Mouse (Mus musculus) liver, adult 2 months (tissue): ENCODE measurements around the gene Mcoln2. TPM values are rescaled to one million over a fixed set of nuclear protein-coding genes. Genes with fewer than 3 reads are reported as not detected.

Experiments used
- DNase-seq: peaks from one replicate; pipeline ENCODE4 v3.0.0-alpha.2; 2011; ENCODE audit warnings: low read depth, low spot score; ENCODE audit errors: extremely low read depth
- H3K27ac ChIP-seq: fragments of 200-500 bp; replicated peaks from 2 replicates; pipeline ENCODE4 v1.5.1; 2012; ENCODE audit warnings: low read depth, mild to moderate bottlenecking, control low read depth, inconsistent platforms, low read length; ENCODE audit not compliant: insufficient read depth
- H3K27me3 ChIP-seq: fragments of 200-500 bp; 2 replicates; pipeline ENCODE4 v1.6.1; 2012; ENCODE audit warnings: mild to moderate bottlenecking, moderate library complexity, low read length, inconsistent platforms; ENCODE audit not compliant: control insufficient read depth, insufficient read depth
- H3K36me3 ChIP-seq: fragments of 200-500 bp; 2 replicates; pipeline ENCODE4 v1.6.1; 2012; ENCODE audit warnings: low read length, inconsistent platforms; ENCODE audit not compliant: control insufficient read depth, insufficient read depth
- H3K4me1 ChIP-seq: fragments of 200-500 bp; 2 replicates; pipeline ENCODE4 v1.6.1; 2011; ENCODE audit warnings: low read length; ENCODE audit not compliant: control insufficient read depth, insufficient read depth
- H3K4me3 ChIP-seq: fragments of 200-500 bp; 2 replicates; pipeline ENCODE4 v1.5.1; 2011; ENCODE audit warnings: low read depth, mild to moderate bottlenecking, control low read depth, low read length, moderate library complexity; ENCODE audit not compliant: insufficient read depth
- H3K79me2 ChIP-seq: fragments of 200-500 bp; 2 replicates; pipeline ENCODE4 v1.6.1; 2012; ENCODE audit warnings: inconsistent platforms, mild to moderate bottlenecking, low read length, moderate library complexity; ENCODE audit not compliant: control insufficient read depth, insufficient read depth
- H3K9ac ChIP-seq: fragments of 200-500 bp; 2 replicates; pipeline ENCODE4 v1.6.1; 2012; ENCODE audit warnings: low read depth, mild to moderate bottlenecking, control low read depth, inconsistent platforms, low read length
- CTCF ChIP-seq: fragments of 200-500 bp; IDR thresholded peaks from 2 replicates; pipeline ENCODE4 v1.5.1; 2011; ENCODE audit warnings: low read depth, low read length, control low read depth
- POLR2A ChIP-seq: fragments of 200-500 bp; IDR thresholded peaks from 2 replicates; pipeline ENCODE4 v1.6.1; 2011; ENCODE audit warnings: low read length, control low read depth; ENCODE audit not compliant: insufficient read depth; ENCODE audit errors: extremely low read depth
- WGBS: fragments of 180-500 bp; shearing (Covaris S2); methylation state at CpG from one replicate; pipeline ENCODE4 v1.1.7; 2018; 5-methylcytosine and 5-hydroxymethylcytosine counted together
- polyA plus RNA-seq: library from polyadenylated mRNA; depleted of rRNA; stranded (reverse); fragments of >200 nt; gene quantifications from 2 replicates; pipeline ENCODE4 v1.2.3, GENCODE M21; 2012
- total RNA-seq: library from RNA; depleted of rRNA; stranded (reverse); fragments of >200 nt; gene quantifications from 2 replicates; pipeline ENCODE4 v1.2.3, GENCODE M21; 2014

Mcoln2 gene
- total and polyA plus RNA-seq, 2 experiments: 0.15 to 0.55 TPM

DNA sequence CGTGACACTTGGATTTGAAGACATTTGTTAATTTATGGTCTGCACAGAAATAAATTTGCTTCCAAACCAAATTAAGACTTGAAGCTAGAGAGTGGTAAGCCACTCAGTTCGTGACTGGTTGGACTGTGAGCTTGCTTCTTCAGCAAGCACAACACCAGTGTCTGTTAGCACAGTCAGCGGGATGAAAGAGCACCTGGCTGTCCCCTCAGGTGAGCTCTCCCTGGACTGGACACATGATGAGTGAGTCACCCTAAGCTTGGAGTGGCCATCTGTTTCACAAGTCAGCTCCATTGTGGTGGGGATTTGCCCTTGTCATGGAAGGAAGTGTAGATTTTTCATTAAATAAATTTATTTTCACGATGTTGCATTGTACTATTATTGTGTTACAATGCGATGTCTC is 45.5 kb downstream of the Mcoln2 start:
- TF ChIP-seq CTCF (no peak), POLR2A (no peak)
- Histone ChIP-seq H3K27me3 (no peaks in the 10 kb centered on the region), H3K4me3 (no peak overlapping the region), H3K27ac (no peak overlapping the region), H3K79me2 (no peaks in the 10 kb centered on the region), H3K9ac (no peak overlapping the region), H3K4me1 (peaks cover 7% of the 10 kb centered on the region; the same call in 1 of the 2 replicates), H3K36me3 (no peaks in the 10 kb centered on the region)
- DNase-seq: no peak
- 87% methylated on average over 5 of the region's 5 CpGs for WGBS

DNA sequence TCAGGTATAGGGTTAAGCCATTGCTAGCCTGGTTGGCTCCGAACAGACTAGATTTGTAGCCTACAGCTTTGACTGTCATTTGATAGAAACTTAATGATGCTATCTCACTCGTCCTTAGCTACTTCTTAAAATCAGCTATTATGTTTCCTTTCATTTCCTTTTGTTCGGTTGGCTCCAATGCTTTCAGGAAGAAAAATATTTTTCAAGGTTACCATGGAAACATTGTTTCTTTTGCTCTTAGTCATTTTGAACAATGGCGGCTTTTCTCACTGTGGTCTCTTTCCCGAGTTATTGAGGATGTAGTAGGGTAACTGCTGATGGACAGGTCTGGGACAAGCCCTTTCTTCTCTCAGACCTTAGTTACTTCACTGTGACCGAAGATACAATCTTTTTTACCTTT is 46.7 kb downstream of the Mcoln2 start:
- 69% methylated on average over 6 of the region's 6 CpGs for whole genome bisulfite sequencing
- no peak overlapping the region for H3K27ac ChIP-seq
- TF ChIP-seq CTCF: no peak

DNA sequence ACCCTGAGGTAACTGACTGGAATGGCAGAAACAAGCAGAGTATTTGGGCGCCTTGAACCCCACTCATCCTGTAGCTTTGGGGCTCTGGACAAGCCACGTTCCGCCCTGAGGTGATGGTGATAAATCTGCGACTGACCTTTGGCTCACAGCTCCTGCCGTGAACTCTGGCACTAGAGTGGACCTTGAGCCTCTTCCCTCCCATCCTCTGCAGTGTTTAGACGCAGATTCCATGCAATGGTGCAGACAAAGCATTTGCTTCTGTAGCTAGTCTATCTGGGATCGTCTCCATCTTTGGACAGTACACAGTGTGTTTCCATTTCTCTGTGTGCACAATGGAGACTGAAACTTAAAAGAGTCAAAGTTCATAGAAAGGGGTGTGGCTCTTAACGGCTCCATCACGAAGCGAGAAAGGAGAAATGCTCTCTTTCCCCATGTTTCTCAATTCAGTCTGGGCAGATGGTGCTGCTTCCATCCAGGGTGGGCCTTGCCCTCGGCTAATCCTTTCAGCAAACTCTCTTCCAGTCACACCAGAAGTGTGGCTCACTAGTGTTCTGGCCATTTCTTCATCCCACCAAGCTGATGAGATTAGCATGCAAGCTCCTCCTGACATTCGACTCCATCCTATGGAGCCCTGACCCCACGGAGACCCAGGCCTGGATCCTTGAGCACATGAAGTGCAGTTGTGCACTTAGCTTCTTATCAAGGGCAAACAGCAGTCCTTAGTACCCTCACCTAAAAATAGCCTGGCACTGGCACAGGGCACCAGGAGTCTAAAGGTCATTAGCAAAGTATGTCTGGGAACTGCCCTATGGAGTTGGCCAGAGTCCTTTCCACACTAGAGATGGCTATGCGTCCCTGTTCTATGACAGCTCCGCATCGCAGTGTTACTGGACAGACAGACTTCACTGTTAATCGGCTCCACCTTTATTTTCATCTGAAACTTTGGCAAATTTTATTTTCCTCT is 47.4 kb downstream of the Mcoln2 start:
- no peak overlapping the region for H3K27ac ChIP-seq
- H3K27me3 ChIP-seq: no peaks in the 10 kb centered on the region
- no peak overlapping the region for H3K9ac ChIP-seq
- no peak overlapping the region for H3K4me3 ChIP-seq
- TF ChIP-seq CTCF (no peak), POLR2A (no peak)
- H3K4me1 ChIP-seq: peaks cover 7% of the 10 kb centered on the region; the same call in 1 of the 2 replicates
- DNase-seq: peak; percentile 46
- H3K36me3 ChIP-seq: no peaks in the 10 kb centered on the region
- no peaks in the 10 kb centered on the region for H3K79me2 ChIP-seq
- 42% methylated on average over 17 of the region's 17 CpGs for WGBS

More for the DNA sequence above, 46.7 kb downstream of the Mcoln2 start:
- H3K4me3 ChIP-seq: no peak overlapping the region
- no peaks in the 10 kb centered on the region for H3K36me3 ChIP-seq
- H3K4me1 ChIP-seq: peaks cover 7% of the 10 kb centered on the region; the same call in 1 of the 2 replicates
- H3K79me2 ChIP-seq: no peaks in the 10 kb centered on the region
- no peaks in the 10 kb centered on the region for H3K27me3 ChIP-seq
- DNase-seq: no peak
- no peak overlapping the region for H3K9ac ChIP-seq

DNA sequence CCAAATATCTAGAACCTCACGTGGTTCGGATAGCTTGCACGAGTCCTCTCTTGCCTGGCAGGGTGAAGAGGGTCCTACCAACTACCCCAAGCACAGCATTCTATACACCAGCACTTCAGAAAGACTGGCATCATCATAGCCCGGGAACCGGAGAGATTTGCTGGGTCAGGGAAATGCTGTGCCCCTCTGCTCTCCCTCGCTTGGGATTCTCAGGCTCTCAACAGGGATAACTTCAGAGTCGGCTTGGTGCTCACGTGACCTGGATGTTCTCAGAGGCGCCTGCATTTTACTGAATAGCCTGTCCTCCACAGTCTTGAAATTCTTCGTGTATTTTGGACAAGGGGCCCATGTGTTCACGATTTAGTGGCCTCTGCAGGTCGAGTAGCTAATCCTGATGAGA is 48.2 kb downstream of the Mcoln2 start:
- H3K4me3 ChIP-seq: no peak overlapping the region
- no peak overlapping the region for H3K27ac ChIP-seq
- H3K36me3 ChIP-seq: no peaks in the 10 kb centered on the region
- TF ChIP-seq POLR2A: no peak
- TF ChIP-seq CTCF: no peak
- H3K79me2 ChIP-seq: no peaks in the 10 kb centered on the region
- H3K27me3 ChIP-seq: no peaks in the 10 kb centered on the region
- H3K9ac ChIP-seq: no peak overlapping the region
- H3K4me1 ChIP-seq: peaks cover 7% of the 10 kb centered on the region; the same call in 1 of the 2 replicates
- no peak for DNase-seq
- WGBS: 88% methylated on average over 12 of the region's 12 CpGs

DNA sequence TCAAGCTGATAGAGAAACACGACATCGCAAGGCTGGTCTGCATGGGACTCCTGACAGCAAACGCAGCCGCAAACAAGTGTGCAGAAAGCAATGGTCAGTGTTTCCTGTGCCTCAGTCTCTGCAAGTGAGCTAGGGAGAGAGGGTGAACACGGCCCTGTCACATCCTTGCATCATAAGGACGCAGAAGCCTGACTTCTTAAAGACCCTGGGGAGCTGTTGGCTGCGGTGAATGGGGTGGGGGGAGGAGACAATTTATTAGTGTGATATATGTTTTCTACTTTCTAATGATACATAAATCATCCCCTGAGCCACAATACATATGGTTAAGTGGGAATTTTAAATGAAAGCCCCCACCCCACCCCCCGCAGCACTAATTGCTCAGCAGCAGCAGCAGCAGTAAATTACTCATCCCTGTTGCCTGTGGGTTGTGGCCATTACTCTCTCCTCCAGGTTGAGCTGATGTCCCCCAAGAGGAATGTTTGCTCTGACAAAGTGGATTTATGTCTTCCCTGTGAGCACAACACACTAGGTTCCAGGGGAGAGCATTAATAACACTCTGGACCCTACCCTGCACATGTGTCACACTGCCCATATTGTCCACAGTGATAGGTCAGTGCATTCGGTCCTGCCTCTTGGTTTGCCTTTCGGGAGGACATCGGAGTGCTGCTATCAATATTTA is 49.3 kb downstream of the Mcoln2 start:
- H3K36me3 ChIP-seq: no peaks in the 10 kb centered on the region
- peaks cover 7% of the 10 kb centered on the region; the same call in 1 of the 2 replicates for H3K4me1 ChIP-seq
- no peaks in the 10 kb centered on the region for H3K27me3 ChIP-seq
- H3K79me2 ChIP-seq: no peaks in the 10 kb centered on the region
- no peak overlapping the region for H3K9ac ChIP-seq
- no peak overlapping the region for H3K27ac ChIP-seq
- WGBS: 73% methylated on average over 11 of the region's 11 CpGs
- TF ChIP-seq POLR2A: no peak
- TF ChIP-seq CTCF: no peak
- no peak for DNase-seq
- H3K4me3 ChIP-seq: no peak overlapping the region

DNA sequence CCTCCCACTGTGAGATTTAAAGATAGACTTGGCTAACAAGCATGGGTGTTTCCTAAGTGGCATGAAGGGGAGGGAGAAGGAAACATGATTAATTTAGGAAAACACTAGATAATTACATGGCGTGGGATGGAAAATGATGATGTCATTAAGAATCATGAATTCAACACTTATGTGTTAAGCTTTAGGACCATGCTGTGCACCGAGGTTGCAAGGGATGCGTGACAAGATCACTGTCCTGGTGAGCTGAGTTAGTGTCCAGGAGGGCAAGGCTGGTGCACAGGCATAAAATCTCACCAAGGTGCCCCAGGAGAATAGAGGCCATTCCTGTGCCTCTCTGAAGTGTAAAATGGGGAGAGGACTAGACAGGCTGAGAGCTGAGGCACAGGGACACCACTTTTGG is 49.9 kb downstream of the Mcoln2 start:
- Histone ChIP-seq H3K27ac (no peak overlapping the region), H3K4me1 (peaks cover 7% of the 10 kb centered on the region; the same call in 1 of the 2 replicates), H3K9ac (no peak overlapping the region), H3K27me3 (no peaks in the 10 kb centered on the region), H3K36me3 (no peaks in the 10 kb centered on the region), H3K79me2 (no peaks in the 10 kb centered on the region), H3K4me3 (no peak overlapping the region)
- TF ChIP-seq CTCF: no peak
- TF ChIP-seq POLR2A: no peak
- 81% methylated on average over 3 of the region's 3 CpGs for WGBS
- DNase-seq: no peak
